Mouse (Mus musculus) midbrain, postnatal 0 days (tissue): Measurements from ENCODE around the gene Mitf. TPM values are rescaled to one million over a fixed set of nuclear protein-coding genes. Genes with fewer than 3 reads are reported as not detected.
A peak's percentile ranks its signal among the peaks of the same experiment; 100 is the strongest.

ENCODE experiments used
- ATAC-seq: fragments of 200-750 bp; cut with Nextera tagmentation; 2 replicates; pipeline ENCODE4 v1.8.0; 2017; ENCODE audit warnings: moderate number of reproducible peaks, mild to moderate bottlenecking, moderate TSS enrichment, moderate library complexity; ENCODE audit not compliant: low FRiP score
- DNase-seq: peaks from one replicate; pipeline ENCODE4 v3.0.0-alpha.2; 2015; ENCODE audit warnings: low spot score
- H3K27ac ChIP-seq: fragments of 300-500 bp; sonication (generic); 2 replicates; pipeline ENCODE4 v1.5.1; 2014; ENCODE audit warnings: low read depth, mild to moderate bottlenecking, low read length, mixed read lengths
- H3K27me3 ChIP-seq: fragments of 300-500 bp; sonication (generic); 2 replicates; pipeline ENCODE4 v1.6.1; 2014; ENCODE audit warnings: low read length, control low read depth, mixed read lengths; ENCODE audit not compliant: insufficient read depth
- H3K36me3 ChIP-seq: fragments of 300-500 bp; sonication (generic); 2 replicates; pipeline ENCODE4 v1.6.1; 2014; ENCODE audit warnings: low read length, control low read depth, mixed read lengths; ENCODE audit not compliant: insufficient read depth
- H3K4me1 ChIP-seq: fragments of 300-500 bp; sonication (generic); 2 replicates; pipeline ENCODE4 v1.6.1; 2014; ENCODE audit warnings: mild to moderate bottlenecking, control low read depth, antibody characterized with exemption, low read length, mixed read lengths; ENCODE audit not compliant: insufficient read depth
- H3K4me2 ChIP-seq: fragments of 300-500 bp; sonication (generic); 2 replicates; pipeline ENCODE4 v1.6.1; 2014; ENCODE audit warnings: low read depth, mild to moderate bottlenecking, low read length, mixed read lengths; ENCODE audit not compliant: poor library complexity, severe bottlenecking
- H3K4me3 ChIP-seq: fragments of 300-500 bp; sonication (generic); 2 replicates; pipeline ENCODE4 v1.5.1; 2014; ENCODE audit warnings: low read depth, mild to moderate bottlenecking, low read length, moderate library complexity
- H3K9ac ChIP-seq: fragments of 300-500 bp; sonication (generic); replicated peaks from 2 replicates; pipeline ENCODE4 v1.6.1; 2014; ENCODE audit warnings: mild to moderate bottlenecking, low read length, moderate library complexity, mixed read lengths; ENCODE audit not compliant: poor library complexity, severe bottlenecking
- H3K9me3 ChIP-seq: fragments of 300-500 bp; sonication (generic); 2 replicates; pipeline ENCODE4 v1.6.1; 2016; ENCODE audit warnings: low read length, control low read depth
- CTCF ChIP-seq: IDR thresholded peaks from 2 replicates; pipeline ENCODE4 v1.5.1; 2016; ENCODE audit warnings: antibody characterized with exemption, mild to moderate bottlenecking
- WGBS: fragments of 180-500 bp; shearing (Covaris S2); extraction: QIAGEN DNeasy Blood & Tissue Kit; methylation state at CpG from one replicate; pipeline ENCODE4 v1.1.7; 2014; 5-methylcytosine and 5-hydroxymethylcytosine counted together
- polyA plus RNA-seq: library from polyadenylated mRNA; unstranded; fragments of >200 nt; fragmentation: Nextera tagmentation; extraction: Ambion mirVana; gene quantifications from 2 replicates; pipeline ENCODE4 v1.2.1, GENCODE M21; 2015
- total RNA-seq: library from RNA; depleted of rRNA; stranded (reverse); fragments of >200 nt; gene quantifications from 2 replicates; pipeline ENCODE4 v1.2.3, GENCODE M21; 2014; rRNA removed

Mitf gene
- total RNA-seq (2.8 and 3.1 TPM in 2 replicates), polyA plus RNA-seq (0.74 and 1.1 TPM in 2 replicates)

- DNase-seq = peak; percentile 93
- H3K4me1 ChIP-seq = no peaks in the 10 kb centered on the region; the same call in 1 of the 2 replicates
- no peaks in the 10 kb centered on the region for H3K36me3 ChIP-seq
- no peaks in the 10 kb centered on the region for H3K9me3 ChIP-seq
- peak; percentile 98 for ATAC-seq
- H3K4me3 ChIP-seq = peak within 1 kb of the TSS; percentile 71
- no peak within 1 kb of the TSS for H3K27ac ChIP-seq
- peak within 1 kb of the TSS; percentile 59 for H3K9ac ChIP-seq
- 1% methylated on average over 51 of the region's 51 CpGs for WGBS
- H3K4me2 ChIP-seq = peak within 1 kb of the TSS; percentile 100
- no peaks in the 10 kb centered on the region for H3K27me3 ChIP-seq
- no peak for TF ChIP-seq CTCF
Measured at GRCm38 (mm10) chr6:97806781-97807743, at the start of gene Mitf. Gene Mitf, plus strand, starts transcription at chr6:97807052.

GRCm38 (mm10) chr6:97757361-97757760 lies 49.5 kb upstream of the Mitf start:
- no peak overlapping the region for H3K27ac ChIP-seq
- H3K4me3 ChIP-seq = no peak overlapping the region
- H3K36me3 ChIP-seq = no peaks in the 10 kb centered on the region
- 76% methylated on average over 2 of the region's 2 CpGs for WGBS
- H3K4me2 ChIP-seq = no peak overlapping the region
- DNase-seq = no peak
- H3K4me1 ChIP-seq = no peaks in the 10 kb centered on the region
- no peak for ATAC-seq
- H3K9ac ChIP-seq = no peak overlapping the region
- H3K9me3 ChIP-seq = no peaks in the 10 kb centered on the region
- TF ChIP-seq CTCF = no peak
- H3K27me3 ChIP-seq = no peaks in the 10 kb centered on the region

DNA sequence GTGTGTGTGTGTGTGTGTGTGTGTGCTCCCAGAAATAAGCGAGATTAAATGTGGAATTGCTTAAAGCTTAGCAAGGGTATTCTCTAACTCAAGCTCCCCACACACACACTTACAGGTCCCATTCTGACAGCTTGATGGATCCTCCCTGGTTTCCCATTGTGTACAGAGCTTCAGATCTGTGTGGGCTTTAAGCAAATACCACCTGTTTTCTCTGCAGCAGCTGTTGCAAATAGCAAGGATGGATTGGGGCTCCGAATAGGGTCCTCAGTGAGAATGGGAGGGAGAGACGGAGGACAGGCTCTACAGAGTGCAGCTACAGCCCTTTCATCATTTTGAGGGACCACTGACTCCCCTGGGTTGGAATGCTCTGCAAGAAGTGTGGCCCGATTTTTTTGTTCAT lies 48.0 kb upstream of the Mitf start:
- H3K9me3 ChIP-seq = no peaks in the 10 kb centered on the region
- no peaks in the 10 kb centered on the region for H3K27me3 ChIP-seq
- H3K4me1 ChIP-seq = no peaks in the 10 kb centered on the region
- no peak for DNase-seq
- no peaks in the 10 kb centered on the region for H3K36me3 ChIP-seq
- 68% methylated on average over 4 of the region's 4 CpGs for WGBS
- H3K4me2 ChIP-seq = no peak overlapping the region
- no peak for TF ChIP-seq CTCF
- no peak for ATAC-seq
- H3K9ac ChIP-seq = no peak overlapping the region
- no peak overlapping the region for H3K4me3 ChIP-seq
- H3K27ac ChIP-seq = no peak overlapping the region

DNA sequence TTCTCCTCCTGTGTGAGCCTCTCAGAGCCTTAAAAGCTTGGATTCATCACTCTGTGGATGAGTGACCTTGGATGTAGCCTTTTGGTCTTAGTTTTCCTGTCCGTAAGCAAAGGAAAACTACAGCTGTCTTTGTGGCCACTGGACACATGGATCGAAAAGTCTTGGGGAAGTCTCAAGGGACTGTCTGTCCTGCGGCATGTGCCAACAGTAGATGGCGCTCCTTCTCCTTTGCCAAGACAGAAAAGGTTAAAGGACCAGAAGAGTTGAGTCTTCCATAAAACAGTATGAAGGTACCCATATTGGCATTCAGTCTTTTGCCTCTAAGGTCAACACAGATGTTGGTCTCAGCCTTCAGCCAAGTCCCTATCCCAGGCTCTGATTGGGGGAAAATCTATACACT lies 47.6 kb upstream of the Mitf start:
- no peaks in the 10 kb centered on the region for H3K27me3 ChIP-seq
- no peak overlapping the region for H3K27ac ChIP-seq
- H3K9me3 ChIP-seq = no peaks in the 10 kb centered on the region
- H3K9ac ChIP-seq = no peak overlapping the region
- peak; percentile 78 for DNase-seq
- ATAC-seq = no peak
- peak; percentile 80 for TF ChIP-seq CTCF
- no peaks in the 10 kb centered on the region for H3K36me3 ChIP-seq
- H3K4me1 ChIP-seq = no peaks in the 10 kb centered on the region
- H3K4me2 ChIP-seq = no peak overlapping the region
- H3K4me3 ChIP-seq = no peak overlapping the region
- 16% methylated on average over 4 of the region's 4 CpGs for WGBS

- Histone ChIP-seq H3K9ac (no peak overlapping the region), H3K9me3 (no peaks in the 10 kb centered on the region), H3K4me2 (no peak overlapping the region), H3K4me1 (no peaks in the 10 kb centered on the region), H3K4me3 (no peak overlapping the region), H3K27me3 (no peaks in the 10 kb centered on the region), H3K36me3 (no peaks in the 10 kb centered on the region), H3K27ac (no peak overlapping the region)
- peak; percentile 74 for TF ChIP-seq CTCF
- WGBS = 4% methylated on average over 4 of the region's 4 CpGs
- DNase-seq (peak; percentile 60), ATAC-seq (no peak)
Measured at GRCm38 (mm10) chr6:97761326-97761725, 45.5 kb upstream of the Mitf start.

DNA sequence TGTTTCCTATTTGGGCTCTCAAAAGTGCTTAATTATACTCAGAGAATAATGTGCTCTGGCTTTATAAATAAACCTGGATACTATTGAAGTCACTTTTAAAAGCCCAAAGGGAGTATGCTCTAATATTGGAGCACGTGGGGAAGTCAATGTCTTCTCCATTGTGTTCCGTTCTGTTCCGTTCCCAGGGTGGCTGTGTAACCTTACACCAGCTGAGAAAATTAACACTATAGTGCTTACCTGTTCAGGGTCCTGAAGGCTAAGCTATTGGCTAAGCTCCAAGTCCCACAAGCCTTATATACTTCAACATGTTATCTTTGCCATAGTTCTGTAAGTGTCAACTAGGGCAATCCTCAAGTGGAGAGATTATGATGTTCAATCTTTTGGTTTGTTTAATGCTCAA lies 42.9 kb upstream of the Mitf start:
- Histone ChIP-seq H3K4me1 (no peaks in the 10 kb centered on the region), H3K27me3 (no peaks in the 10 kb centered on the region), H3K9me3 (no peaks in the 10 kb centered on the region), H3K36me3 (no peaks in the 10 kb centered on the region), H3K4me3 (no peak overlapping the region), H3K9ac (no peak overlapping the region), H3K27ac (no peak overlapping the region), H3K4me2 (no peak overlapping the region)
- WGBS = 53% methylated on average over 3 of the region's 3 CpGs
- TF ChIP-seq CTCF = no peak
- ATAC-seq = no peak
- no peak for DNase-seq
